Mouse (Mus musculus) erythroblast, embryonic 14.5 days (primary cell): ENCODE results near the gene Mllt1.

ENCODE experiments used
- GATA1 ChIP-seq: IDR thresholded peaks from 2 replicates; pipeline ENCODE4 v1.6.1; 2012; ENCODE audit warnings: low read length, inconsistent platforms, mixed read lengths
- TAL1 ChIP-seq: IDR thresholded peaks from 3 replicates; pipeline ENCODE4 v1.6.1; 2012; ENCODE audit warnings: low read length, inconsistent platforms, mixed read lengths

DNA sequence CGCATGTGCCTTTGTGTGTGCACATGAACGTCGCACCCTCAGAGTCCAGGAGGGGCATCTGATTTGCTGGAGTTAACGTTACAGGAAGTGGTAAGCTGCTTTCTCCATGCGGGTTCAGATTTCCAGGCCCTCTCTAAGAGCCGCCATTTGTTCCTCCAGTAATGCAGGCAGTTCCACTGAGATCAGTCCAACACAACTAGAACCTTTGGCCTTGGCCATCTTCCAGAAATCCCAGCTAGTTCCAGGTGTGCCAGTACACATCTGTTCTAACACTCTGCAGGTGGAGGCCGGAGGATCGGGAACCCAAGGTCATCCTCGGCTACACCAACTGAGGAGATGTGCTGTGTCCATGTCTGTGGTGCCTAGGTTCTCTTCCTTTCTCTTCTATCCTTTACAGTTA, 49.7 kb upstream of the Mllt1 start:
- TF ChIP-seq GATA1 = no peak
- no peak for TF ChIP-seq TAL1
